Mouse (Mus musculus): ENCODE data around the gene Csf2rb2. TPM values are rescaled to one million over a fixed set of nuclear protein-coding genes. Genes with fewer than 3 reads are reported as not detected.
"Not testable (repeated sequence)": the region's sequence is repeated elsewhere in the genome, so short reads cannot be mapped to it uniquely, and the experiment has no call there.

Gene Csf2rb2
- polyA plus RNA-seq, 1 experiment from 2014 or later = 1.3 TPM

DNA sequence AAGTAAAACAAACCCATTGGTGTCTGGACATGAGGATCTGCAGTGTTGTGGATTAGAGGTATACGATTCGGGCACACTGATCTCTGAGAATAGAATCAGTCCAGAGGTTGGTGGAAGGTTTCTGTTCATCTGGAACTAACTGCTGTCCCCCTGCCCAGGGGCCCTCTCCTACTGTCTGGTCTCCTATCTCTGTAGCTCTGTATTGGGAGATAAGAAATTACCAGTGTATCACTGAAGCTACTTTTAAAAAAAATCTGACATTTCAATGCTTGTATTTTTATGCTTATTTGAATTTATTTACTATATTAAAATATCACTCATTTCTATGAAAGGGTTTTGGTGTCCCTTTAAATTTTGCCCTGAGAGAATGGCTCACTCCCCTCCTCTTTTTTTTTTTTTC lies 18.8 kb upstream of the Csf2rb2 start:
- Histone ChIP-seq H3K4me3 (ENCODE audit: low read depth, low read length) (no peak overlapping the region), H3K27ac (replicated peaks; ENCODE audit: low read depth, low read length) (no peak overlapping the region), H3K9ac (ENCODE audit: low read depth, low read length) (no peak overlapping the region), H3K27me3 (replicated peaks; ENCODE audit: control insufficient read depth, insufficient read depth, low read length) (no peaks in the 10 kb centered on the region), H3K36me3 (ENCODE audit: control insufficient read depth, insufficient read depth, low read length) (no peaks in the 10 kb centered on the region), H3K9me3 (ENCODE audit: control insufficient read depth, low read length) (no peaks in the 10 kb centered on the region), H3K4me1 (ENCODE audit: control insufficient read depth, insufficient read depth, low read length) (no peaks in the 10 kb centered on the region), H3K4me2 (ENCODE audit: low read depth, low read length) (no peak overlapping the region)
- ATAC-seq (ENCODE audit: low read depth) (no peak), DNase-seq (ENCODE audit: low spot score) (no peak)
- 81% methylated on average over 2 of the region's 2 CpGs for WGBS

DNA sequence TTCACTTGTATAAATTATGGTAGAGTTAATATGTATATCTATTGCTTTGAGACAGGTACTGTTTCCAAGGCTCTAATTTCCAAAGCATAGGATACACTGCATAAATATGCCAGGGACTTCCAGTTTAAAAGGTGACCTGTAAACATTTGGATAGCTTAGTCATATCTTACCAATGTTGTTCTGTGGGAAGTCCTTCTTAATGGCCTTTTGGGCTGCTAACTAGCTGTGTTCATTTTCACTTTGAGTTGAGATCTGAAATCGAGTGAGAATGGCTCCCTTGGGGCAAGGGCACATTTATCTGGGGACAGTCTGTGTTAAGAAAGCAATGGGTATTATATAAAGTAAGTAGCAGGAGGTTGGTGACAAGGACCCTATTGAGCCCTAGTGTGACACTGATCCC lies 17.8 kb upstream of the Csf2rb2 start:
- no peaks in the 10 kb centered on the region for H3K9me3 ChIP-seq (ENCODE audit: control insufficient read depth, low read length)
- no peak overlapping the region for H3K4me2 ChIP-seq (ENCODE audit: low read depth, low read length)
- no peak for ATAC-seq (ENCODE audit: low read depth)
- H3K27ac ChIP-seq (replicated peaks; ENCODE audit: low read depth, low read length) = no peak overlapping the region
- no peaks in the 10 kb centered on the region for H3K4me1 ChIP-seq (ENCODE audit: control insufficient read depth, insufficient read depth, low read length)
- H3K27me3 ChIP-seq (replicated peaks; ENCODE audit: control insufficient read depth, insufficient read depth, low read length) = no peaks in the 10 kb centered on the region
- no peak for DNase-seq (ENCODE audit: low spot score)
- no peaks in the 10 kb centered on the region for H3K36me3 ChIP-seq (ENCODE audit: control insufficient read depth, insufficient read depth, low read length)
- H3K4me3 ChIP-seq (ENCODE audit: low read depth, low read length) = no peak overlapping the region
- H3K9ac ChIP-seq (ENCODE audit: low read depth, low read length) = no peak overlapping the region
- 64% methylated on average over 1 of the region's 1 CpGs for WGBS

DNA sequence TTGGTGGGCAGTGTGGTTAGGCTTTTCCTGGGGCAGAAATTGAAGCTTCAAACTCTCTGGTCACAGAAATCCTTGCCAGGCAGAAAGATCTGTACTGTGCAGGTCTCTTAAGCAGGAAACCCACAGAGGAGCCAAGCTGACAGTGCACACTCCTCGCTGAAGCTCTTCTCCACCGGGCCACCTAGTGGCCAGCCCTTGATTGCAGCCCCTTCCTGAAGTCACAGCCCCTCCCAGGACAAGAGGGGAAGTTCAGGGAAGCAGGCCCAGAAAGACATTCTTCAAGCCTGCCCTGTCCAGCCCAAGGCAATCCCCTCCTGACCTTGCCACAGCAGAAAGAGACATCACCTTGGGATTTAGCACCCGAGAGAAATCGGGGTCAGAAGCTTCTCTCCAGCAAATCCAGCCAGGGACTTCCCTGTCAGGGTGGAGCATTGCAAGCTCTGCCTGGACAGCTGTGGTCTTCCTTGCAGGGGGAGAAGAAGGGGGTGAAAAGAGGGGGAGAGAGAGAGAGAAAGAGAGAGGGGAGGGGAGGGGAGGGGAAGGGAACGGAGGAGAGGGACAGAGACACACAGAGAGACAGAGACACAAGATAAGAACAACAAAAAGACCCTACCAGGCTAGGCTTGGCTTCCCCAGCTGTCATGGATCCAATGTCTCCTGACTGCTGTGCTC lies 15.4 kb upstream of the Csf2rb2 start:
- DNase-seq (ENCODE audit: low spot score) (peak; percentile 71), ATAC-seq (ENCODE audit: low read depth) (peak; percentile 88)
- Histone ChIP-seq H3K4me1 (ENCODE audit: control insufficient read depth, insufficient read depth, low read length) (no peaks in the 10 kb centered on the region), H3K4me3 (ENCODE audit: low read depth, low read length) (no peak overlapping the region), H3K27ac (replicated peaks; ENCODE audit: low read depth, low read length) (no peak overlapping the region), H3K36me3 (ENCODE audit: control insufficient read depth, insufficient read depth, low read length) (no peaks in the 10 kb centered on the region), H3K9me3 (ENCODE audit: control insufficient read depth, low read length) (no peaks in the 10 kb centered on the region), H3K9ac (ENCODE audit: low read depth, low read length) (no peak overlapping the region), H3K4me2 (ENCODE audit: low read depth, low read length) (no peak overlapping the region), H3K27me3 (replicated peaks; ENCODE audit: control insufficient read depth, insufficient read depth, low read length) (no peaks in the 10 kb centered on the region)
- WGBS = 12% methylated on average over 5 of the region's 5 CpGs

DNA sequence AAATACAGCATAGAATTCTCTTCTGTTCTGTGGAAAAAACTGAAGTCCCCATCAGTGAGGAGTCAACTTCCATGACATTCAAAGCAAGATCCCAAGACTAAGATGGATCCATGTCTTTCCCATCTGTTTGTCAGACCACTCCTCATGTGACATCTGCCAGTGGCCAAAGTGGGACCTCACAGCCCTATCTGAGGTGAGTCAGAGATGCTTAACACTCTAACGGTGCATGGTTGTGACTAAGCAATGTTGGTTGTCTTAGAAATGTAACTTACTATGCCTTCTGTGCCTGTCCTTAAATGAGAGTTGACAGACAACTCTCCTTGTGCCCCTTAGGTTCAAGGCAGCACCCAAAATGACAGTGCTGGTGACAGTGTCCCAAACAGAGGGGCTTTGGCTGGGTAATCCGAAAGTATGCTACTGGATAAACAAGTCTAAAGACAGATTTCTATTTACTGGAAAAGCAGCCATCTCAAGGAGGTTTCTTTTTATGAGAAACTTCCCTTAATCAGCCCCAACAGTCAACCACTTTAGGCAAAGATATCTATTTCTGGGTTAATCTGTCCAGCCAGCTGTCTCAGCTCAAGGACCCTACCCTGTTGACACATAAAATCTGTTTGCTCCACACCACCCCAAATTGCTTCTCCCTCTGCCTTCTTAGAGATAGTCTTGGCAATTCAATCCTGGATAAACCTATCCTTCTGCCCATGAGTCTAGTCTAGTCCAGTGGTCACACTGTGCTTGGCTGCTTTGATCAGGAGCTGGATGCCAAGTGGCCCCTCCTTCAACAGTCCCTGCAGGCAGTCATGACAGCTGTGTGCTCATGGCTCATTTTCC lies 13.0 kb upstream of the Csf2rb2 start:
- not testable (repeated sequence) for H3K27me3 ChIP-seq (replicated peaks; ENCODE audit: control insufficient read depth, insufficient read depth, low read length); H3K4me2 ChIP-seq (ENCODE audit: low read depth, low read length); H3K4me1 ChIP-seq (ENCODE audit: control insufficient read depth, insufficient read depth, low read length); H3K27ac ChIP-seq (replicated peaks; ENCODE audit: low read depth, low read length); H3K9me3 ChIP-seq (ENCODE audit: control insufficient read depth, low read length); ATAC-seq (ENCODE audit: low read depth); DNase-seq (ENCODE audit: low spot score); H3K9ac ChIP-seq (ENCODE audit: low read depth, low read length); H3K4me3 ChIP-seq (ENCODE audit: low read depth, low read length); H3K36me3 ChIP-seq (ENCODE audit: control insufficient read depth, insufficient read depth, low read length)
- WGBS = 76% methylated on average over 2 of the region's 2 CpGs

DNA sequence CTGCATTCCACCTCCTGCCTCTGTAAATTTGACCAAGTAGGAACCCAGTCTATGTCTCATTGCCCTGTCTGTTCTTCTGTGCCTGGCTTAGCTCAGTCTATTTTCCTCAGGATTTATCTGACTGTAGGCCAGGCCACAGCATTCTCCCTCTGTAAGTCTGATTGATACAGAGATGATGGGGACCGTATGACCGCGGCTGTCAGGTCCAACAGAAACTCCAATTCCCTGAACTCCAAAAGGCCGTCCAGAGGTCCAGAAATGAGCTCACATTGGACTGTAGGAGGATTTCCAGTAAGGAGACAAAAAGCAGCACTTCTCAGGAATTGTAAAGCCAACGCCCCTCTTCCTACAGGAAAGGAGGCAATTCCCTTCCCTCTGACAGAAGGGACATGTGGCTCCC lies 8.1 kb upstream of the Csf2rb2 start:
- not testable (repeated sequence) for H3K9me3 ChIP-seq (ENCODE audit: control insufficient read depth, low read length); H3K4me1 ChIP-seq (ENCODE audit: control insufficient read depth, insufficient read depth, low read length); H3K36me3 ChIP-seq (ENCODE audit: control insufficient read depth, insufficient read depth, low read length); DNase-seq (ENCODE audit: low spot score); ATAC-seq (ENCODE audit: low read depth); H3K4me2 ChIP-seq (ENCODE audit: low read depth, low read length); H3K4me3 ChIP-seq (ENCODE audit: low read depth, low read length); H3K27ac ChIP-seq (replicated peaks; ENCODE audit: low read depth, low read length); H3K27me3 ChIP-seq (replicated peaks; ENCODE audit: control insufficient read depth, insufficient read depth, low read length); H3K9ac ChIP-seq (ENCODE audit: low read depth, low read length)
- 82% methylated on average over 4 of the region's 5 CpGs for WGBS

DNA sequence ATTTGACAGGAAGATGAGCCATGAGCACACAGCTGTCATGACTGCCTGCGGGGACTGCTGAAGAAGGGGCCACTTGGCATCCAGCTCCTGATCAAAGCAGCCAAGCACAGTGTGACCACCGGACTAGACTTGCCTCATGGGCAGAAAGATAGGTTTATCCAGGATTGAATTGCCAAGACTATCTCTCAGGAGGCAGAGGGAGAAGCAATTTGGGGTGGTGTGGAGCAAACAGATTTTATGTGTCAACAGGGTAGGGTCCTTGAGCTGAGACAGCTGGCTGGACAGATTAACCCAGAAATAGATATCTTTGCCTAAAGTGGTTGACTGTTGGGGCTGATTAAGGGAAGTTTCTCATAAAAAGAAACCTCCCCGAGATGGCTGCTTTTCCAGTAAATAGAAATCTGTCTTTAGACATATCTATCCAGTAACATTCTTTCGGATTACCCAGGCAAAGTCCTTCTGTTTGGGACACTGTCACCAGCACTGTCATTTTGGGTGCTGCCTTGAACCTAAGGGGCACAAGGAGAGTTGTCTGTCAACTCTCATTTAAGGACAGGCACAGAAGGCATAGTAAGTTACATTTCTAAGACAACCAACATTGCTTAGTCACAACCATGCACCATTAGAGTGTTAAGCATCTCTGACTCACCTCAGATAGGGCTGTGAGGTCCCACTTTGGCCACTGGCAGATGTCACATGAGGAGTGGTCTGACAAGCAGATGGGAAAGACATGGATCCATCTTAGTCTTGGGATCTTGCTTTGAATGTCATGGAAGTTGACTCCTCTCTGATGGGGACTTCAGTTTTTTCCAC lies 7.1 kb upstream of the Csf2rb2 start:
- not testable (repeated sequence) for H3K27ac ChIP-seq (replicated peaks; ENCODE audit: low read depth, low read length); H3K4me2 ChIP-seq (ENCODE audit: low read depth, low read length); H3K4me3 ChIP-seq (ENCODE audit: low read depth, low read length); H3K36me3 ChIP-seq (ENCODE audit: control insufficient read depth, insufficient read depth, low read length); ATAC-seq (ENCODE audit: low read depth); DNase-seq (ENCODE audit: low spot score); H3K27me3 ChIP-seq (replicated peaks; ENCODE audit: control insufficient read depth, insufficient read depth, low read length); H3K9me3 ChIP-seq (ENCODE audit: control insufficient read depth, low read length); H3K4me1 ChIP-seq (ENCODE audit: control insufficient read depth, insufficient read depth, low read length); H3K9ac ChIP-seq (ENCODE audit: low read depth, low read length)
- 68% methylated on average over 4 of the region's 4 CpGs for WGBS

DNA sequence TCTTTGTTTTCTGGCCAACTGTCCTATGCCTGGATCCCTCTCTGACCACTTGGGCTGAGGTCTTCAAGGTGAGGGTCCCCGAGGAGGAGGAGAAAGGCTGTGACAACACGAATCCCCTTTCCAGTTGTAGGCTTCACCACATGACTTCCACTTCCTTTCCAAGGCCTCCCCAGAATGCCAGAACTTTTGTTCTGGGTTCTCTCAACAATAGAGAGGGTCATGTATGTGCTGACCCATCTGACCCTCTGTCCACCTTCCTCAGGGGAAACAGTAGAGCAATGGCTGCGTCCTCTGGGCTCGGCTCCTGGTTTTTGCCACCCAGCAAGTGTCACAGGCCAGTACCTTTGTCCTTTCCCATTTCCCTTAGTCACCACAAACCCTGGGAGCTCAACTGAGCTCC lies 5.5 kb upstream of the Csf2rb2 start:
- H3K27ac ChIP-seq (replicated peaks; ENCODE audit: low read depth, low read length) = no peak overlapping the region
- no peaks in the 10 kb centered on the region for H3K36me3 ChIP-seq (ENCODE audit: control insufficient read depth, insufficient read depth, low read length)
- H3K4me3 ChIP-seq (ENCODE audit: low read depth, low read length) = no peak overlapping the region
- H3K4me2 ChIP-seq (ENCODE audit: low read depth, low read length) = no peak overlapping the region
- ATAC-seq (ENCODE audit: low read depth) (no peak), DNase-seq (ENCODE audit: low spot score) (no peak)
- no peaks in the 10 kb centered on the region for H3K9me3 ChIP-seq (ENCODE audit: control insufficient read depth, low read length)
- WGBS = 74% methylated on average over 4 of the region's 4 CpGs
- no peaks in the 10 kb centered on the region for H3K4me1 ChIP-seq (ENCODE audit: control insufficient read depth, insufficient read depth, low read length)
- H3K9ac ChIP-seq (ENCODE audit: low read depth, low read length) = no peak overlapping the region
- no peaks in the 10 kb centered on the region for H3K27me3 ChIP-seq (replicated peaks; ENCODE audit: control insufficient read depth, insufficient read depth, low read length)

DNA sequence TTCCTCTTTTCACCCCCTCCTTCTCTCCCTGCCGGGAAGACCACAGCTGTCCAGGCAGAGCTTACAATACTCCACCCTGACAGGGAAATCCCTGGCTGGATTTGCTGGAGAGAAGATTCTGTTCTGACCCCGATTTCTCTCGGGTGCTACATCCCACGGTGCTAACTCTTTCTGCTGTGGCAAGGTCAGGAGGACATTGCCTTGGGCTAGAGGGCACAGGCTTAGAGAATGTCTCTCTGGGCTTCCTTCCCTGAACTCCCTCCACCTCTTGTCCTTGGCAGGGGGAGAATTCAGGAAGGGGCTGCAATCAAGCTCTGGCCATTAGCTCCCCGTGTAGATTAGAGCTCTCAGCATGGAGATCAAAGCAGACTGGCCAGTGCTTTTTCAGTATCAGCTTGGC lies 4.3 kb upstream of the Csf2rb2 start:
- Histone ChIP-seq H3K27ac (replicated peaks; ENCODE audit: low read depth, low read length) (no peak overlapping the region), H3K9ac (ENCODE audit: low read depth, low read length) (no peak overlapping the region), H3K9me3 (ENCODE audit: control insufficient read depth, low read length) (no peaks in the 10 kb centered on the region), H3K4me3 (ENCODE audit: low read depth, low read length) (no peak overlapping the region), H3K4me2 (ENCODE audit: low read depth, low read length) (no peak overlapping the region), H3K4me1 (ENCODE audit: control insufficient read depth, insufficient read depth, low read length) (no peaks in the 10 kb centered on the region), H3K36me3 (ENCODE audit: control insufficient read depth, insufficient read depth, low read length) (no peaks in the 10 kb centered on the region), H3K27me3 (replicated peaks; ENCODE audit: control insufficient read depth, insufficient read depth, low read length) (no peaks in the 10 kb centered on the region)
- ATAC-seq (ENCODE audit: low read depth) (no peak), DNase-seq (ENCODE audit: low spot score) (peak; percentile 22)
- WGBS = 14% methylated on average over 5 of the region's 5 CpGs

All from embryonic facial prominence, embryonic 14.5 days (tissue).